Mouse (Mus musculus): ENCODE results near the gene St6galnac3.

Gene St6galnac3

DNA sequence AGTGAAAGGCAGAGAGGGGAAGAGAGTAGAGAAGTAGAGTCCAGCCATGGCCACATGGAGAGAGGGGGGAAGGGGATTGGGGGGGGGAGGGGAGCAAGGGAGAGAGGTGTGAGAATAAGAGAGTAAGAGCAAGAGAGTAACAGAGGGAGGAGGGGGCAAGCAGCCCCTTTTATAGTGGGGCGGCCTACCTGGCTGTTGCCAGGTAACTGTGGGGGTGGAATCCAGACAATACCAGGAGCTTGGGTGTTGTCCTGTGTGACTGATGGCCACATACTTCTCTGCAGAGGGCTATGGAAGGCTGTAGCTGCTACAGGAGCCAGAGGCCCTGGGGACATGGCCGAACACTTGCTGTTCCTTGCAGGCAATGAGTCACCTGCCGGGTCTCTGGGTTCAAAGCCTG, 360.6 kb downstream of the St6galnac3 start:
- intact Hi-C loops (cut with DNase I) = no loop called here

DNA sequence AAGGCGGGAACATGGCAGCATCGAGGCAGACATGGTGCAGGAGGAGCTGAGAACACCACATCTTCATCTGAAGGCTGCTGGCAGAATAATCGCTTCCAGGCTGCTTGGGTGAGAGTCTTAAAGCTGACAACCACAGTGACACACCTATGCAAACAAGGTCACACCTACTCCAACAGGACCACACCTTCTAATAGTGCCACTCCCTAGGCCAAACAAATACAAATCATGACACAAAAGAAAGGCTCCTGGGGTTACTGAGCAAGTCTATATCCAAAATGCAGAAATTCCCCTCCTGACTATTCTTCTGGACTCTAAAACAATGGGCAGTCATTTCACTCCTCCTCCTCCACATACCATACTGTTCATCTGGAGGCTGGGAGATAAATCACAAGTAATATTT, 365.0 kb downstream of the St6galnac3 start:
- intact Hi-C loops (cut with DNase I) = no loop called here

- intact Hi-C loops (cut with DNase I) = no loop called here
Observed at GRCm38 (mm10) chr3:153356071-153356470, 368.9 kb downstream of the St6galnac3 start.

- intact Hi-C loops (cut with DNase I) = no loop called here
Observed at GRCm38 (mm10) chr3:153354988-153355297, 370.0 kb downstream of the St6galnac3 start.

DNA sequence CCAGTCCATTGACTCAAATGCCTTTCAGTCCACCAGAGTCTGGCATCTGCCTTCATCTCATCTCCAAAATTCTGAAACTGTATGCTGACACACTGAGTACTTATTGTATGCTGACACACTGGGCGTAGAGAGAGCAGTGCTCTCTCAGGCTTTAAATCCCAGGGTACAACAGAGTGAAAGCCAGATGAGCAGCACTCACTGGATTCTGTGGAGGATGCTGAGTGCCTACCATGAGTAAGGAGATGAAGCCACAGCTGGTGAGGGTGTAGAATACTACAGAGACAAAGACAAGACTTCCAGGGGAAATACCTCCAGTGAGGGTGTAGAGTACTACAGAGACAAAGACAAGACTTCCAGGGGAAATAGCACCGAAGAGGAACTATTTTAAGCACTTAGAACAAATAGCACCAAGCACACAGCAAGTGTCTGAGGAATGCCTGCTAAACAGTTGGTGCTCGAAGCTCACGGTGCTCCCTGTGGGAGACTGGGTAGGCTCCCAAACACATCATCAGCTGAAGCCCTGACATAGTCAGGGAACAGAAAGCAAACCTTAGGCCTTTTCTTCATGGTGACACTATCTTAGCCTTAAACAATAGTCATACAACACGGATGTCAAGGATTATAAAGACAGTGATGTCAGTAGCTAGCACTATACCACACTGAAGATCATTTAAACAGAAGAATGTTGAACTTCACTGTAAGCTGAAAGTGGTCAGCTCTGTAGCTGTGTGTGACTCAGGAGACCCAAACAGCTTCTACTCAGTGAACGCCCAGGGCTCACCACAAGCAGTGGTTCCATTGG, 370.6 kb downstream of the St6galnac3 start:
- intact Hi-C loops (cut with DNase I) = no loop called here

DNA sequence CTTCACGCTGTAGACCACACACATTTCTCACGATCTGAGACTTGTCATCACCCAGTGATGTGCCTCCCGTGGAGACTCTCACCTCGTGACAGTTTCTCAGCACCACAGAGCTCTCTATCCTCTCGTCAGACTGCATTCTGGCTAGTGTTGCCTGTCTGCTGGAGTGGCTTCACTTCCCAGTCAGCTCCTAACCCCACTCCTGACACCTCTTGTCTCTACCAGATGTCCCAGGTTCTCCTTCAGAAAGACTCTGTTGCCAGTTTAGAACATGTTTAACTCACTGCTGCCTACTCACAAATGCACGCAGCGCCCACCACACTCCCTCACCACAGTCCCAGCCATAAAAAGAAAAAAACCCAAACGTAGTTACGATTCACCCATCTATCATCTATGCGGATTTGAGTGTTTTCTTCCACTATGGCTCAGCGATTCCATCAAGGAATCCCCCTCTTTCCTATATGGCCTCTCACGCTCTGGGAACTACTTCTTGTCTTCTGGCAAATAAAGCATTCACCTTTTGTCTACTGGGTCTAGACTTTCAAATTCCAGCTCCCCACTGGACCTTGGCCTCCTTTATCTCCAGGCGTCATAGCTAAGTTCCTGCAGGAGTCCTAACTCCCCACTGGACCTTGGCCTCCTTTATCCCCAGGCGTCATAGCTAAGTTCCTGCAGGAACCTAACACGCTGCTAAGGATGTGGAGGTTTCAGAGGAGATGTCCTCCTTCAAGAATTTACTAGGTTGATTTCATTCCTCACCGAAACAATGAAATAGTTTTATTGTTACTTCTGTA, 371.5 kb downstream of the St6galnac3 start:
- intact Hi-C loops (cut with DNase I) = no loop called here

- intact Hi-C loops (cut with DNase I) = loop anchor here (5.0 kb wide), 1 partner anchor 152 kb away; no protein-coding TSS in a partner anchor
Observed at GRCm38 (mm10) chr3:153349981-153350380, 375.0 kb downstream of the St6galnac3 start.

GRCm38 (mm10) chr3:153348797-153349465, 376.0 kb downstream of the St6galnac3 start:
- intact Hi-C loops (cut with DNase I) = loop anchor here (5.0 kb wide), 1 partner anchor 153 kb away; no protein-coding TSS in a partner anchor

DNA sequence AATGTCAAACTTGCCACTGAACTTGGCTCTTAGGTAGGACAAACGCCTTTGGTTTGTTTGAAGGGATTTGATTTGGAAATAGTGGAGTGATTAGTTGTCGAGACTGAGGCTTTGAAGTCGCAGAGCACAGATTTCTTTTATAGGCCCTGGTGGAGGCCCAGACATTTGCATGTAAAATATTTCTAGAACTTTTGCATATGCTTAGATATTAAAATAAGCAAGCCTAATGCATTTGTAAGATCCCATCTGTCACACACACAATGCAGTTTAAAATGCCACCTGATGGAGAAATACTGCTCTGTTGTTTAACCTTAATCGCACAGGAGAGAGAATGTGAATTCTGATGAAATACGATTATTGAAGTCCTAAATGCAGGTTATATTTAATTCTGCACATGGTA, 380.0 kb downstream of the St6galnac3 start:
- intact Hi-C loops (cut with DNase I) = loop anchor here (5.0 kb wide), 1 partner anchor 157 kb away; no protein-coding TSS in a partner anchor

DNA sequence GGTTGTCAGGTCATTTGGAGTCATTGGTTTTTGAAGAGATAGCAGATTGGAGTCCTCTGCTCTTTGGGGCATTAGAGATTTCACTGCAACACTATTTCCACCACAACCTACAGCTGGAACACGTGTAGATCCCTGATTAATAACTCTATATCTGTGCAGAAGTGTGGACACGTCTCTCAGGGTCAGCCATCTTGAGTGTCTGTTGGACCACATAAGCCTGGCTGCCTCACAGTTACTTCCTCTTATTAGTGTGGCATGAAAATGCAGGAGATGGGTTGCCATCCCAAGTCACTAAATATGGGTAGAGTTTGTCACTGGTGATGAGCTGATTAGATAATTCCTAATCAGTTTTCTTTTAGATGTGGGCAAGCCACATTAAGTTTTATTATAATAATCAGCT, 385.0 kb downstream of the St6galnac3 start:
- intact Hi-C loops (cut with DNase I) = no loop called here

DNA sequence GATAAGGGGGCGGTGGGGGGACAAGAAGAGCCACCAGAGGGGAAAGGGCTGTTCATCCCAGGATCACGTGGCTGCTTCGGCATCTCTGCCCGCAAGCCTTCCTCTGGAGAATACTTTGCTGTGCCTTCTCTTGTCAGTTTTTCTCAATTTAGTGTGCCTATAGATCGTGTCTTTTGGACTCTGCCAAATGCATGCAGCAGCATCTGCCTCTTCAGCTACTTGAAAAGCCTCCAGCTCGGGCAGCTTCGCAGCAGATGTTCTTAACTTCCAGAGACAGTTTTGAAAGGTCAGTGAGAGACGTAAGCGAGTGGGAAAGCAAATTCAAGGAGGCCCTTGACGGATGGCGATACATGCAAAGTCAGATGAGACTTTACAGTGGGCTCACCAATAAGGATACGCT, 385.9 kb downstream of the St6galnac3 start:
- intact Hi-C loops (cut with DNase I) = no loop called here

DNA sequence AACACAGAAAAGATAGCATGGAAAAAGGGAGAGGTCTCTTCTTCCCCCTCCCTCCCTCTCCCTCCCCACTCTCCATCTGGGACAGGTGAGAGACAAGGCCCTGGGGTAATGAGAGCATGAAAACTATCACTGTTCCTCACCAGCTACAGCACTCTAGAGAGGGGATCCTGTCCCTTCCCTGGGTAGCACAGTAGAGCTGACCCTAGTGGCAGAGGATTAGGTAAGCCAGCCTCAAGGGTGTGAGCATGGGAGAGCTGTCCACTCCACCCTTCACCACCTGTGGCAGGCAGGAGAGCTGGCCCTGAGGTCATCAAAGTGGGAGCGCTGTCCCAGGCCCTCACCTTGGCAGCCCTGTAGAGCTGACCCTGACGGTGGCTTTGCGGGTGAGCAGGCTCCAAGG, 387.2 kb downstream of the St6galnac3 start:
- intact Hi-C loops (cut with DNase I) = no loop called here

GRCm38 (mm10) chr3:153337221-153337620, 387.8 kb downstream of the St6galnac3 start:
- intact Hi-C loops (cut with DNase I) = no loop called here

DNA sequence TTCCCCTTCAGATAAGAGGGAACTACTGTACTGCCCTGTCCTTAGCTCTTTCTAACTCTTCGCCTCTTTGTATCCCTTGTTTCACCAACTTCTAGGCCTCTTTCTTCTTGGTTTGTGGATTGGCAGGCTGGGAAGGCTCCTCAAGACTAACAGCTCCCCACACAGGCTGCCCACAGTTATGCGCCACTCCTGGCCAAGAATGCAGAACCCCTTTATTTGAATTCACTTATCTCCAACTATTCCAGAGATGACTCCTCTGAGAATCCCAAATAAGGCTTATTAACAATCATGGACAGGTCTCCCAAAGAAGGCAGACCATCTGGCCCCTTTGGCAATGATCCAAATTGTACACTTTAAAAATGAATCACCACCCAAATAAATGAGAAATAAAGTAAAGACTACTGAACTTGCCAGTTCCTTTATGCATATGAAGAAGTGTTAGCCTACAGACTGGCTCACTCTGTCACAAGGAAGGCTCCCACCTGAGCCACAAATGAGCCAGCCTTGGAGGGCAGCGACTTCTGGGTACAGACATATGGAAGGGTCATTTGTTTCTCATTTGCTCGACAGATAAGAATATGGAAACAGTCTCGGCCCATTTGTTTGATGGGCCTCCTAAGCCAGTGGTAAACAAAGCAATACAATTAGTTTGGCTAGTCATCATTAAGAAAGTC, 390.7 kb downstream of the St6galnac3 start:
- intact Hi-C loops (cut with DNase I) = no loop called here

- intact Hi-C loops (cut with DNase I) = no loop called here
Observed at GRCm38 (mm10) chr3:153324307-153324706, 400.7 kb downstream of the St6galnac3 start.

- intact Hi-C loops (cut with DNase I) = no loop called here
Observed at GRCm38 (mm10) chr3:153323446-153323845, 401.5 kb downstream of the St6galnac3 start.

- intact Hi-C loops (cut with DNase I) = no loop called here
Observed at GRCm38 (mm10) chr3:153313583-153313982, 411.4 kb downstream of the St6galnac3 start.

- intact Hi-C loops (cut with DNase I) = no loop called here
Observed at GRCm38 (mm10) chr3:153313167-153313566, 411.8 kb downstream of the St6galnac3 start.

- intact Hi-C loops (cut with DNase I) = no loop called here
Observed at GRCm38 (mm10) chr3:153312006-153312405, 413.0 kb downstream of the St6galnac3 start.

DNA sequence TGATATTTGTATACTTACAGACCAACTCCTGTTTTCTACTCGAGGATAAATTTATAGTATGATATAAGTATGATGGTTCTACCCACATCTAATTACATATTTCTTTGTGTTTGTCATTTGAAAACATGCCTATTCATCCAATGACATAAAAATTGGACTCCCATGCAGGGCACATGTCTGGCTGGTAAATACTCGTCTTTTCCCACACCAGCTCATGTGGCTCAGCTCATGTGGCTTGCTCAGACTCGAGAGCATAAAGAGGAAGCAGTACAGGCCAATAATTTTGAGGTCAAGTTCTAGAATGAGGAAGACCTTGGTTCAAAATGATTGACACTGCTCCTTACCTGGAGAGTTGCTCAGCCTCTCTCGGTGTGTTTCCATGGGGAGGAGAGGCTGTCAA, 416.6 kb downstream of the St6galnac3 start:
- intact Hi-C loops (cut with DNase I) = no loop called here

DNA sequence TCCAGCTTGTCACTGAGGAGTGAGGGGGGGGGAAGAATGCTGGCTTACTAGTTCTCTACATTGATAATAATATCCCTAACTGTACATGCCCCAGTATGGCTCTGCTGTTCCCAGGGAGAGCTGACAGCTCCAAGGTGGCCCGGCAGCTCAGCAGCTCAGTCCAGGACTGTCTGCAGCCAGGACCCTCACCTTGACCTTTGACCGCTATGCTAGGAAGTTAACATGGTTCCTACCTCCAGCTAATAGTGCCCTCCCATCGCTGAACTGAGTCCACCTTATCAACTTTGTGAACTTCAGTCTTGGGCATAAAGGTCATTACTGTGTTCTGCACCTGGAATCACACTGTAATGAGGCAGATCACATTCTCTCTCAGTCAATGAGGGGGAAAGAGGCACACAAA, 419.8 kb downstream of the St6galnac3 start:
- intact Hi-C loops (cut with DNase I) = no loop called here
